Comparison of ENCODE assay signal across 9 mouse cellular contexts in the genomic region with DNA sequence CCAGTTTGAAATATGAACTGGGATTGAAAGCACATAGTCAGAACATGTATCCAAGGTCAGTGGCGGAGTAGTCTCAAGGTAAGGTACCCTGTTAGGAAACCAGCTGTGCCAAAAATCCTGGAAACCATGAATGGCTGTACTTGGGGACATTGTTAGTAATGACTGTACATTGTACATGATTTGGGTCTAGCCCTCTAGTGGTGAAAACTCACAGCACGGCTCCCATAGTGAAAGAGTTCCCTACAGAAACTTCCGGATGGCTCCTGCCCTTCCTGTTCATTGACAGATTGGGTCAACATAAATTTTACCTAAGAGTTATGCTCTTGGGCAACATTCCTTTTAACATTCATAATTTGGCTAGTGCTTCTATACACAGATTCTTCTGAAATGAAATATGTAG. TPM values are rescaled to one million over a fixed set of nuclear protein-coding genes. Genes with fewer than 3 reads are reported as not detected.
DNase-seq lines count a peak whose midpoint lies in the region; ATAC-seq and TF ChIP-seq lines count a peak whose summit lies in the region.
"Had no signal": no experiment of that assay in that cellular context is flagged by ENCODE, and none has a peak within 500 bp of the region (broad histone marks: within the 10 kb centered on the region; RNA-seq: fewer than 3 reads in every experiment).

No protein-coding gene starts in this region.

- no peak for TF ChIP-seq EP300 in heart, adult 2 months (IDR thresholded peaks at IDR 0.05; ENCODE audit: insufficient read depth, low read depth, low read length)
- no peak for TF ChIP-seq EP300 in lung, postnatal 0 days (IDR thresholded peaks at IDR 0.05)

- H3K9me3 ChIP-seq in heart, embryonic 12.5 days (replicated peaks) = no peaks in the 10 kb centered on the region
- H3K9me3 ChIP-seq in midbrain, embryonic 10.5 days (replicated peaks) = no peaks in the 10 kb centered on the region
- H3K9me3 ChIP-seq in midbrain, embryonic 13.5 days = no peaks in the 10 kb centered on the region
- no peaks in the 10 kb centered on the region for H3K9me3 ChIP-seq in lung, postnatal 0 days (ENCODE audit: low read length)
- H3K9me3 ChIP-seq: liver, embryonic 15.5 days had no signal

- peak; percentile 76 for TF ChIP-seq CTCF in heart, adult 2 months (IDR thresholded peaks at IDR 0.05)
- peak; percentile 70 for TF ChIP-seq CTCF in lung, postnatal 0 days (IDR thresholded peaks at IDR 0.05)

- WGBS in heart, adult 2 months = 70% methylated on average over 3 of the region's 3 CpGs
- WGBS in heart, embryonic 12.5 days = 72% methylated on average over 3 of the region's 3 CpGs
- 83% methylated on average over 3 of the region's 3 CpGs for WGBS in midbrain, embryonic 10.5 days
- 81% methylated on average over 3 of the region's 3 CpGs for WGBS in midbrain, embryonic 13.5 days
- 63% methylated on average over 3 of the region's 3 CpGs for WGBS in lung, postnatal 0 days

- H3K79me2 ChIP-seq in heart, adult 2 months (replicated peaks; ENCODE audit: control insufficient read depth, insufficient read depth, low read length) = no peaks in the 10 kb centered on the region

- intact Hi-C loops in heart, adult 2 months (cut with DNase I) = no loop called here

- no peak overlapping the region for H3K27ac ChIP-seq in heart, adult 2 months
- H3K27ac ChIP-seq in heart, embryonic 12.5 days (ENCODE audit: poor library complexity, severe bottlenecking) = no peak overlapping the region
- no peak overlapping the region for H3K27ac ChIP-seq in midbrain, embryonic 10.5 days (replicated peaks)
- H3K27ac ChIP-seq in midbrain, embryonic 13.5 days = no peak overlapping the region
- no peak overlapping the region for H3K27ac ChIP-seq in lung, postnatal 0 days (ENCODE audit: low read length)
- H3K27ac ChIP-seq: liver, embryonic 15.5 days had no signal

- H3K36me3 ChIP-seq in heart, adult 2 months (ENCODE audit: control insufficient read depth, insufficient read depth, low read length) = no peaks in the 10 kb centered on the region
- no peaks in the 10 kb centered on the region for H3K36me3 ChIP-seq in heart, embryonic 12.5 days
- H3K36me3 ChIP-seq in midbrain, embryonic 10.5 days = no peaks in the 10 kb centered on the region
- H3K36me3 ChIP-seq in midbrain, embryonic 13.5 days = no peaks in the 10 kb centered on the region
- no peaks in the 10 kb centered on the region for H3K36me3 ChIP-seq in lung, postnatal 0 days (ENCODE audit: insufficient read depth, low read length)
- H3K36me3 ChIP-seq: liver, embryonic 15.5 days had no signal

- H3K9ac ChIP-seq in heart, adult 2 months (ENCODE audit: low read depth, low read length) = no peak overlapping the region
- no peak overlapping the region for H3K9ac ChIP-seq in heart, embryonic 12.5 days
- no peak overlapping the region for H3K9ac ChIP-seq in midbrain, embryonic 13.5 days (replicated peaks)
- no peak overlapping the region for H3K9ac ChIP-seq in lung, postnatal 0 days (replicated peaks; ENCODE audit: low read depth)
- H3K9ac ChIP-seq: liver, embryonic 15.5 days had no signal

- no peak for TF ChIP-seq POLR2A in heart, adult 2 months (IDR thresholded peaks at IDR 0.05; ENCODE audit: insufficient read depth, low read depth, low read length)

- no peaks in the 10 kb centered on the region for H3K4me1 ChIP-seq in heart, adult 2 months (ENCODE audit: control insufficient read depth, insufficient read depth, low read length)
- peaks cover 8% of the 10 kb centered on the region; the same call in 1 of the 2 replicates for H3K4me1 ChIP-seq in heart, embryonic 12.5 days (replicated peaks)
- no peaks in the 10 kb centered on the region for H3K4me1 ChIP-seq in midbrain, embryonic 10.5 days
- no peaks in the 10 kb centered on the region for H3K4me1 ChIP-seq in midbrain, embryonic 13.5 days (replicated peaks)
- H3K4me1 ChIP-seq in lung, postnatal 0 days (ENCODE audit: insufficient read depth, low read depth, low read length) = no peaks in the 10 kb centered on the region
- H3K4me1 ChIP-seq: liver, embryonic 15.5 days had no signal

- no peak for ATAC-seq in heart, embryonic 12.5 days (ENCODE audit: insufficient number of reproducible peaks, low FRiP score)
- no peak for ATAC-seq in midbrain, embryonic 13.5 days
- no peak for ATAC-seq in lung, postnatal 0 days

- DNase-seq in heart, adult 2 months = no peak
- DNase-seq in midbrain, embryonic 10.5 days (ENCODE audit: low spot score) = peak; percentile 27
- peak; percentile 80 for DNase-seq in ZHBTc4 (ENCODE audit: low read depth, low spot score)
- DNase-seq in lung, postnatal 0 days (ENCODE audit: low spot score) = peak; percentile 42
- no peak for DNase-seq in spleen, postnatal 10 days (ENCODE audit: low spot score in 2 of 2)
- DNase-seq in ovary, postnatal 10 days (ENCODE audit: low spot score) = no peak

- H3K27me3 ChIP-seq in heart, adult 2 months (ENCODE audit: control insufficient read depth, insufficient read depth, low read length) = no peaks in the 10 kb centered on the region
- H3K27me3 ChIP-seq in heart, embryonic 12.5 days (replicated peaks) = no peaks in the 10 kb centered on the region
- H3K27me3 ChIP-seq in midbrain, embryonic 10.5 days (ENCODE audit: low read depth, poor library complexity, severe bottlenecking) = no peaks in the 10 kb centered on the region
- H3K27me3 ChIP-seq in midbrain, embryonic 13.5 days = no peaks in the 10 kb centered on the region
- H3K27me3 ChIP-seq in lung, postnatal 0 days (replicated peaks; ENCODE audit: insufficient read depth, low read length) = no peaks in the 10 kb centered on the region
- H3K27me3 ChIP-seq: liver, embryonic 15.5 days had no signal

- no peak overlapping the region for H3K4me3 ChIP-seq in heart, adult 2 months
- H3K4me3 ChIP-seq in heart, embryonic 12.5 days = no peak overlapping the region
- H3K4me3 ChIP-seq in midbrain, embryonic 10.5 days = no peak overlapping the region
- H3K4me3 ChIP-seq in midbrain, embryonic 13.5 days (replicated peaks) = no peak overlapping the region
- no peak overlapping the region for H3K4me3 ChIP-seq in lung, postnatal 0 days (ENCODE audit: low read depth, low read length)
- H3K4me3 ChIP-seq: liver, embryonic 15.5 days had no signal

- no peak overlapping the region for H3K4me2 ChIP-seq in heart, embryonic 12.5 days
- no peak overlapping the region for H3K4me2 ChIP-seq in midbrain, embryonic 13.5 days (replicated peaks)
- no peak overlapping the region for H3K4me2 ChIP-seq in lung, postnatal 0 days (replicated peaks; ENCODE audit: low read depth, low read length)
- H3K4me2 ChIP-seq: liver, embryonic 15.5 days had no signal

RNA-seq across cellular contexts. Expression of a gene that starts 19.6 kb away (rescaled TPM):
- 100 to 1,000 TPM; 320 to 321 TPM for total RNA-seq in heart, adult 2 months (2021)
- 188 and 224 TPM in 2 replicates for polyA plus RNA-seq in heart, adult 2 months (2012; rRNA removed)
- polyA plus RNA-seq in heart, embryonic 12.5 days (2016; fragmentation: Nextera tagmentation; extraction: Ambion mirVana) = 380 and 383 TPM in 2 replicates
- 546 and 576 TPM in 2 replicates for polyA plus RNA-seq in midbrain, embryonic 10.5 days (2016; fragmentation: Nextera tagmentation; extraction: Ambion mirVana)
- polyA plus RNA-seq in midbrain, embryonic 13.5 days (2015; fragmentation: Nextera tagmentation; extraction: Ambion mirVana) = 366 and 377 TPM in 2 replicates
- polyA plus RNA-seq in lung, postnatal 0 days (2015; fragmentation: Nextera tagmentation; extraction: Ambion mirVana) = 159 and 173 TPM in 2 replicates

Comparison
In these comparisons a context has a peak if more than half of its experiments do, and no peak if none do; other contexts are left out.
1. DNase-seq: peak in midbrain, embryonic 10.5 days (single experiment), ZHBTc4 (single experiment) and lung, postnatal 0 days (single experiment); none in heart, adult 2 months (0 of 2), spleen, postnatal 10 days (0 of 2) and ovary, postnatal 10 days (single experiment).